Mouse (Mus musculus): Measurements from ENCODE around the gene Ankib1. TPM values are rescaled to one million over a fixed set of nuclear protein-coding genes. Genes with fewer than 3 reads are reported as not detected.
A peak's percentile ranks its signal among the peaks of the same experiment; 100 is the strongest.

The Ankib1 gene
- total RNA-seq, 4 experiments from 2014 or later, result 114 to 143 (median 129) TPM

- peak; percentile 26 to 30 for DNase-seq (ENCODE audit: low spot score in 2 of 2)
These were observed 155.6 kb downstream of the Ankib1 start for GRCm38 (mm10) chr5:3646991-3647707.

- no peak for DNase-seq (ENCODE audit: low spot score in 2 of 2)
These were observed 156.2 kb downstream of the Ankib1 start for GRCm38 (mm10) chr5:3646539-3646938.

- DNase-seq (ENCODE audit: low spot score in 2 of 2), result no peak
These were observed 157.4 kb downstream of the Ankib1 start for GRCm38 (mm10) chr5:3645326-3645725.

DNA sequence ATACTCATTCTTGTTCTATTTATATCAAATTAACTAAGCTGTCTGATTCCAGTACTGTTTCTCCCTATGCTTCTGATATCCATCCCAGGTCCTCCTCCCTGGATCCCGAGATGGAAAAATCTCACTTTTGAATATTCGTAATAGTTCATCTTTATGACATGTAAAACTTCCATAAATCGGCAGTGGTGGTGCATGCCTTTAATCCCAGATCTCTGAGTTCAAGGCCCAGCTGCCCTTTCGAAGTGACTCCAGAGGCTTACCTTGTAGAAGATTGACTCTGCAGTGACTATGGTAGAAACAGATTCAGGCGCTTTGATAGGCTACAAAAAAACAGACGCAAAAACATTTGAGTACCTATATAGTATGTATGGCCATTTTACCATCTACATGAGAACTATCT lies 158.1 kb downstream of the Ankib1 start:
- DNase-seq (ENCODE audit: low spot score in 2 of 2), result no peak

Small RNA genes lying within 50 kb of the gene (microRNA-seq; reads per million reads assigned to microRNA genes)
- gene Gm22926, result 0 reads per million in 2 experiments
- 0 reads per million in 2 experiments for gene Gm26238

Other genes starting within 250 kb of the Ankib1 start
- gene 1700109H08Rik, start 231.4 kb downstream of the Ankib1 start, total RNA-seq (2022), result 1 to 10 TPM; 3.2 to 7.2 (median 4.6) TPM
- 10 to 100 TPM; 21.3 to 31.4 (median 24.3) TPM for gene Pex1, start 206.9 kb downstream of the Ankib1 start, total RNA-seq (2022)
- 10 to 100 TPM; 12.9 to 20.1 (median 14.8) TPM for gene Rbm48, start 206.3 kb downstream of the Ankib1 start, total RNA-seq (2022)
- gene Tmbim7, start 151.7 kb downstream of the Ankib1 start, total RNA-seq (2022), result not detected
- gene Gatad1, start 145.7 kb downstream of the Ankib1 start, total RNA-seq (2022), result 100 to 1,000 TPM; 121 to 133 (median 121) TPM
- gene Krit1, start 259 bp upstream of the Ankib1 start, total RNA-seq (2022), result 10 to 100 TPM; 45.9 to 51.3 (median 48.4) TPM
- under 1 TPM in 3 of 4 experiments, not detected in 1; 0.14 to 0.40 (median 0.28) TPM for gene Lrrd1, start 42.2 kb upstream of the Ankib1 start, total RNA-seq (2022)
- gene Mterf1a, start 91.0 kb upstream of the Ankib1 start, total RNA-seq (2022), result 10 to 100 TPM in 1 of 4 experiments, 1 to 10 TPM in 3; 7.4 to 11.1 (median 8.7) TPM
- gene Akap9, start 125.1 kb upstream of the Ankib1 start, total RNA-seq (2022), result 100 to 1,000 TPM in 1 of 4 experiments, 10 to 100 TPM in 3; 84.1 to 103 (median 91.2) TPM

Data from left cerebral cortex, adult 8-10 months (tissue).